Mouse (Mus musculus) cerebellum, adult 2 months (tissue): ENCODE data around the gene Wdr19.

Source experiments
- CTCF ChIP-seq: fragments of 200-500 bp; IDR thresholded peaks from 2 replicates; pipeline ENCODE4 v1.5.1; 2011; ENCODE audit warnings: low read depth, mild to moderate bottlenecking, control low read depth, low read length, moderate library complexity, borderline replicate concordance; ENCODE audit not compliant: insufficient read depth
- POLR2A ChIP-seq: fragments of 200-500 bp; IDR thresholded peaks from 2 replicates; pipeline ENCODE4 v1.6.1; 2011; ENCODE audit warnings: low read length, control low read depth, borderline replicate concordance; ENCODE audit not compliant: insufficient read depth

- TF ChIP-seq CTCF, result no peak
- no peak for TF ChIP-seq POLR2A
These were observed 22.4 kb upstream of the Wdr19 start for GRCm38 (mm10) chr5:65177026-65177514.
